Mouse (Mus musculus) neutrophil, adult 5-6 weeks (primary cell): ENCODE measurements at regions not wholly inside any gene's neighbourhood (a gene's known extent, or its start where the extent isn't known, plus 50 kb on each side); places are given as distances from the start of the nearest gene placed in this dataset.

Experiments used
- ATAC-seq: fragments of 151-379, 151-347 bp; 2 replicates; pipeline ENCODE4 v1.8.0; 2017; ENCODE audit warnings: mild to moderate bottlenecking, moderate TSS enrichment; ENCODE audit not compliant: insufficient number of reproducible peaks, poor library complexity, low FRiP score, severe bottlenecking; ENCODE audit errors: extremely low read depth

- ATAC-seq, result no peak
These were observed 1324.8 kb upstream of the Sel1l start for GRCm38 (mm10) chr12:93173744-93174143.

GRCm38 (mm10) chr12:93160252-93160651 is 1311.3 kb upstream of the Sel1l start:
- no peak for ATAC-seq

GRCm38 (mm10) chr12:93152618-93153245 is 1303.8 kb upstream of the Sel1l start:
- ATAC-seq, result peak; percentile 55; the same call in 1 of the 2 replicates

GRCm38 (mm10) chr12:93151530-93151929 is 1302.6 kb upstream of the Sel1l start:
- ATAC-seq, result no peak

GRCm38 (mm10) chr12:93142265-93142664 is 1293.3 kb upstream of the Sel1l start:
- no peak for ATAC-seq

GRCm38 (mm10) chr12:93136395-93136794 is 1287.4 kb upstream of the Sel1l start:
- ATAC-seq, result no peak

- ATAC-seq, result no peak
These were observed 1273.3 kb upstream of the Sel1l start for GRCm38 (mm10) chr12:93122216-93122615.

- ATAC-seq, result no peak
These were observed 1239.3 kb upstream of the Sel1l start for GRCm38 (mm10) chr12:93088031-93088790.

GRCm38 (mm10) chr12:93063864-93064263 is 1214.9 kb upstream of the Sel1l start:
- ATAC-seq, result no peak

- no peak for ATAC-seq
These were observed 1170.7 kb upstream of the Sel1l start for GRCm38 (mm10) chr12:93019633-93020032.

- no peak for ATAC-seq
These were observed 1162.6 kb upstream of the Sel1l start for GRCm38 (mm10) chr12:93011583-93011982.

GRCm38 (mm10) chr12:93006844-93007365 is 1157.9 kb upstream of the Sel1l start:
- no peak for ATAC-seq

- no peak for ATAC-seq
These were observed 1154.2 kb upstream of the Sel1l start for GRCm38 (mm10) chr12:93003125-93003524.

- no peak for ATAC-seq
These were observed 1126.7 kb upstream of the Sel1l start for GRCm38 (mm10) chr12:92975698-92976097.

GRCm38 (mm10) chr12:92944352-92944751 is 1095.4 kb upstream of the Sel1l start:
- no peak for ATAC-seq

GRCm38 (mm10) chr12:92927591-92927990 is 1078.6 kb upstream of the Sel1l start:
- ATAC-seq, result no peak

GRCm38 (mm10) chr12:92926942-92927341 is 1078.0 kb upstream of the Sel1l start:
- no peak for ATAC-seq

GRCm38 (mm10) chr12:92919920-92920319 is 1071.0 kb upstream of the Sel1l start:
- ATAC-seq, result no peak

- ATAC-seq, result no peak
These were observed 1067.3 kb upstream of the Sel1l start for GRCm38 (mm10) chr12:92916267-92916666.

- ATAC-seq, result no peak
These were observed 1066.8 kb upstream of the Sel1l start for GRCm38 (mm10) chr12:92915776-92916175.
